Mouse (Mus musculus): Measurements from ENCODE around the gene Gatad1.
"Not testable (repeated sequence)": the region's sequence is repeated elsewhere in the genome, so short reads cannot be mapped to it uniquely, and the experiment has no call there.

The Gatad1 gene

GRCm38 (mm10) chr5:3635286-3635685 is 21.7 kb downstream of the Gatad1 start:
- no peak for DNase-seq (ENCODE audit: low read depth, low spot score)

GRCm38 (mm10) chr5:3633951-3634350 is 23.0 kb downstream of the Gatad1 start:
- DNase-seq (ENCODE audit: low read depth, low spot score): peak; percentile 52

- DNase-seq (ENCODE audit: low read depth, low spot score): no peak
Measured at GRCm38 (mm10) chr5:3633315-3633714, 23.7 kb downstream of the Gatad1 start.

GRCm38 (mm10) chr5:3632285-3632684 is 24.7 kb downstream of the Gatad1 start:
- DNase-seq (ENCODE audit: low read depth, low spot score): no peak

- no peak for DNase-seq (ENCODE audit: low read depth, low spot score)
Measured at GRCm38 (mm10) chr5:3631512-3632271, 25.3 kb downstream of the Gatad1 start.

GRCm38 (mm10) chr5:3630055-3630454 is 26.9 kb downstream of the Gatad1 start:
- DNase-seq (ENCODE audit: low read depth, low spot score): peak; percentile 7

- DNase-seq (ENCODE audit: low read depth, low spot score): no peak
Measured at GRCm38 (mm10) chr5:3620486-3620885, 36.5 kb downstream of the Gatad1 start.

- not testable (repeated sequence) for DNase-seq (ENCODE audit: low read depth, low spot score)
Measured at GRCm38 (mm10) chr5:3611835-3612234, 45.1 kb downstream of the Gatad1 start.

- no peak for DNase-seq (ENCODE audit: low read depth, low spot score)
Measured at GRCm38 (mm10) chr5:3609241-3609640, 47.7 kb downstream of the Gatad1 start.

GRCm38 (mm10) chr5:3607114-3607513 is 49.9 kb downstream of the Gatad1 start:
- no peak for DNase-seq (ENCODE audit: low read depth, low spot score)

GRCm38 (mm10) chr5:3600790-3601189 is 56.2 kb downstream of the Gatad1 start:
- no peak for DNase-seq (ENCODE audit: low read depth, low spot score)

- DNase-seq (ENCODE audit: low read depth, low spot score): no peak
Measured at GRCm38 (mm10) chr5:3600298-3600697, 56.7 kb downstream of the Gatad1 start.

GRCm38 (mm10) chr5:3598766-3599165 is 58.2 kb downstream of the Gatad1 start:
- no peak for DNase-seq (ENCODE audit: low read depth, low spot score)

GRCm38 (mm10) chr5:3597171-3597570 is 59.8 kb downstream of the Gatad1 start:
- no peak for DNase-seq (ENCODE audit: low read depth, low spot score)

GRCm38 (mm10) chr5:3596399-3596766 is 60.6 kb downstream of the Gatad1 start, which contains the start of gene Rbm48:
TSS of gene Rbm48 (minus strand) at chr5:3596585.
- peak; percentile 75 for DNase-seq (ENCODE audit: low read depth, low spot score)

GRCm38 (mm10) chr5:3595693-3596398 is 61.1 kb downstream of the Gatad1 start, which contains the start of gene Pex1:
TSS of gene Pex1 (plus strand) at chr5:3596066.
- DNase-seq (ENCODE audit: low read depth, low spot score): peak; percentile 98
